Mouse (Mus musculus) intestine, embryonic 15.5 days (tissue): ENCODE measurements around the gene Lrrc56. TPM values are rescaled to one million over a fixed set of nuclear protein-coding genes. Genes with fewer than 3 reads are reported as not detected.

Experiments
- ATAC-seq: fragments of 200-750 bp; cut with Nextera tagmentation; 2 replicates; pipeline ENCODE4 v1.8.0; 2017; ENCODE audit warnings: moderate TSS enrichment, moderate library complexity
- H3K27ac ChIP-seq: fragments of 300-500 bp; sonication (generic); 2 replicates; pipeline ENCODE4 v1.5.1; 2015; ENCODE audit warnings: mild to moderate bottlenecking, inconsistent platforms
- H3K27me3 ChIP-seq: fragments of 300-500 bp; sonication (generic); replicated peaks from 2 replicates; pipeline ENCODE4 v1.6.1; 2015; ENCODE audit warnings: inconsistent platforms
- H3K36me3 ChIP-seq: fragments of 300-500 bp; sonication (generic); 2 replicates; pipeline ENCODE4 v1.6.1; 2015; ENCODE audit warnings: inconsistent platforms
- H3K4me1 ChIP-seq: fragments of 300-500 bp; sonication (generic); replicated peaks from 2 replicates; pipeline ENCODE4 v1.6.1; 2015; ENCODE audit warnings: inconsistent platforms
- H3K4me2 ChIP-seq: fragments of 300-500 bp; sonication (generic); replicated peaks from 2 replicates; pipeline ENCODE4 v1.6.1; 2015; ENCODE audit warnings: mild to moderate bottlenecking, inconsistent platforms
- H3K4me3 ChIP-seq: fragments of 300-500 bp; sonication (generic); replicated peaks from 2 replicates; pipeline ENCODE4 v1.5.1; 2015; ENCODE audit warnings: inconsistent platforms
- H3K9ac ChIP-seq: fragments of 300-500 bp; sonication (generic); 2 replicates; pipeline ENCODE4 v1.6.1; 2015; ENCODE audit warnings: inconsistent platforms
- H3K9me3 ChIP-seq: fragments of 300-500 bp; sonication (generic); 2 replicates; pipeline ENCODE4 v1.6.1; 2016; ENCODE audit warnings: inconsistent platforms
- WGBS: fragments of 180-500 bp; shearing (Covaris S2); methylation state at CpG from one replicate; pipeline ENCODE4 v1.1.7; 2015; 5-methylcytosine and 5-hydroxymethylcytosine counted together
- polyA plus RNA-seq: library from polyadenylated mRNA; unstranded; fragments of >200 nt; fragmentation: Nextera tagmentation; extraction: Ambion mirVana; gene quantifications from 2 replicates; pipeline ENCODE4 v1.2.1, GENCODE M21; 2015

The Lrrc56 gene
- polyA plus RNA-seq, 1 experiment from 2014 or later = 5.4 TPM

DNA sequence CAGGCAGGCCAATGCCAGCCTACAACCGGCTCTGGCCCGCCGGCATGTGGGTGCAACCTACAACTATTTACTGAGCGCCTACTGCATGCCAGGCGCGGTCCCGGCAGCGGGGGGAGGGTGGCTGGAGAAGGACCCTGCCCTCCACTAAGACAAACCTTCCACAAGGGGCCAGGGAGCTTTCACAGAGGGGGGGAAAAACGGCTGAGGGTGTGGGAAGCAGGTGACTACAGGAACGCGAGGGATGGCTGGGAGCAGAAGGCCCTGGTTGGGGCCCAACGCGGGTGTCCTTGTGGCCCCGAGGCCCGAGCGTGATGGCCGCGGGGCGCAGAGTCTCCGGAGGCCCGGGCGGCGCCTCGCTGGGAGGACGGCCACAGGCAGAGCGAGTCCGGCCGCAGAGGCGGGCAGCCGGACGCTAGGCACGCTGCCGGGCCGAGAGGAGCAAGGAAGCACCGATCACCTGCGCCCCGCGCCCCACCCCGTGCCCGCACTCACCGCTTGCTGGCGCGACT lies 555 bp upstream of the Lrrc56 start:
- Histone ChIP-seq H3K36me3 (peaks cover 18% of the 10 kb centered on the region), H3K9ac (peak overlapping the region; percentile 97), H3K4me2 (peak overlapping the region; percentile 90), H3K9me3 (no peaks in the 10 kb centered on the region), H3K27ac (peak overlapping the region; percentile 81), H3K27me3 (no peaks in the 10 kb centered on the region), H3K4me3 (peak overlapping the region; percentile 94), H3K4me1 (peaks cover 17% of the 10 kb centered on the region)
- peak; percentile 11; the same call in 1 of the 2 replicates for ATAC-seq
- 1% methylated on average over 27 of the region's 43 CpGs for WGBS

DNA sequence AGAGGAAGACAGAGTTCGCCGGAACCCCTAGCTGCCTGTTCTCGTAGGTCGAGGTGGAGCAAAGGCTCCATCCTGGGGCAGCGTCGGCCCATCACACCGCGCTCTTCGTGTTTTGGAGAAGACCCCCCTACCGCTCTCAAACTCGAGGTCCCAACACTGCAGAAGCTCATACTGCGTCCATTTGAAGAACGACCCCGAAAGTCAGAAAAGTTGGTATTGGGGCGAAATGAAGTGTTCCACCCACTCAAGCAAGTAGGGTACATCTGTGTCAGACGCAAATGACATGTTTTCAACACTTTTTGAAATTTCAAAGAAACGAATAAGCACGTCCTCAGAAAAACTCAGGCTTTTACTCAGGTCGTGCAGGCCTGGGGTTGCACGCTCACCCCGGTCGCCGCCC lies 452 bp downstream of the Lrrc56 start:
- Histone ChIP-seq H3K9ac (peak overlapping the region; percentile 51), H3K36me3 (peaks cover 18% of the 10 kb centered on the region), H3K4me3 (peak overlapping the region; percentile 94), H3K9me3 (no peaks in the 10 kb centered on the region), H3K4me2 (peak overlapping the region; percentile 97), H3K27ac (peak overlapping the region; percentile 88), H3K27me3 (no peaks in the 10 kb centered on the region), H3K4me1 (peaks cover 17% of the 10 kb centered on the region)
- ATAC-seq = no peak
- under 1% methylated on average over 23 of the region's 23 CpGs for WGBS

DNA sequence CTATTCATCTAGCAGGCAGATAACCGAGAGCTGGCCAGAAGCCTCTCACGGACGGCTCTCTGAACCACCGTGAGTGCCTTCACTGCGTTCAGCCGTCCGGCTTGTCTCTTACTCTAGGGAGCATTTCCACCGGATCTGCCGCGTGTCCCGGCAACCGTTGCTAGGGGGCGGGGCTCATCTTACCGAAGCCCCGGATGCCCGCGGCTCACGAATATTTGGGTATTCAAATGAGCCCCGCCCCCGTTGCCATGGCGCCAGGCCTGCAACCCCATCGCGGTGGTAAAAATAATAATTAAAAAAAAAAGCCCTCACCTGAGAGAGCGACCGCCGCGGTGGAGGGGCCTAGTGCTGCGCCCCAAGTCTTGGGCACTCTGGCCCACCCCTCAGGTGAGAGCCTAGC lies 873 bp downstream of the Lrrc56 start:
- ATAC-seq = peak; percentile 27
- peak overlapping the region; percentile 88 for H3K27ac ChIP-seq
- 0% methylated on average over 28 of the region's 28 CpGs for WGBS

DNA sequence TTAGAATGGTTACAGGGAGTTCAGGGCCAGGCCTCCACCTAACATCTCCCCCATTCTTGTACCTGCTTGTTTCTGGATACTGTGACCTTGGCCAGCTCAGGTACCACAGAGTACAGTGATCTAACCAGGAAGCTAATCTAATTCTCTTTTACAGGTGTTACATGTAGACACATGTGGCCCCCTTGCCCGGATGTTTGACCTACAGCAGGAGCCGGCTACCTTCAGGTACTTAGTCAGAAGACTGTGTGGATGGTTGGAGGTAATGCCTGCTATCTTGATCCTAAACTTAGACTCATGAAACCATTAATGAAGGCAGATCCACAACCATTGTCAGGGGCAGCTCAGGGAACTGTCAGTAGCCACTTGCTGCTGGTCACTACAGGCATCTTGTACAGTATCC lies 1.8 kb downstream of the Lrrc56 start:
- no peak overlapping the region; the same call in 1 of the 2 replicates for H3K4me2 ChIP-seq
- H3K4me1 ChIP-seq = peaks cover 17% of the 10 kb centered on the region
- 75% methylated on average over 2 of the region's 2 CpGs for WGBS
- H3K9ac ChIP-seq = no peak overlapping the region
- H3K27me3 ChIP-seq = no peaks in the 10 kb centered on the region
- H3K36me3 ChIP-seq = peaks cover 11% of the 10 kb centered on the region
- no peak overlapping the region for H3K27ac ChIP-seq
- H3K9me3 ChIP-seq = no peaks in the 10 kb centered on the region
- H3K4me3 ChIP-seq = no peak overlapping the region
- ATAC-seq = no peak

More for the DNA sequence above, 873 bp downstream of the Lrrc56 start:
- Histone ChIP-seq H3K4me2 (peak overlapping the region; percentile 97), H3K9me3 (no peaks in the 10 kb centered on the region), H3K9ac (peak overlapping the region; percentile 51), H3K36me3 (peaks cover 18% of the 10 kb centered on the region), H3K27me3 (no peaks in the 10 kb centered on the region), H3K4me3 (peak overlapping the region; percentile 94), H3K4me1 (peaks cover 17% of the 10 kb centered on the region)

DNA sequence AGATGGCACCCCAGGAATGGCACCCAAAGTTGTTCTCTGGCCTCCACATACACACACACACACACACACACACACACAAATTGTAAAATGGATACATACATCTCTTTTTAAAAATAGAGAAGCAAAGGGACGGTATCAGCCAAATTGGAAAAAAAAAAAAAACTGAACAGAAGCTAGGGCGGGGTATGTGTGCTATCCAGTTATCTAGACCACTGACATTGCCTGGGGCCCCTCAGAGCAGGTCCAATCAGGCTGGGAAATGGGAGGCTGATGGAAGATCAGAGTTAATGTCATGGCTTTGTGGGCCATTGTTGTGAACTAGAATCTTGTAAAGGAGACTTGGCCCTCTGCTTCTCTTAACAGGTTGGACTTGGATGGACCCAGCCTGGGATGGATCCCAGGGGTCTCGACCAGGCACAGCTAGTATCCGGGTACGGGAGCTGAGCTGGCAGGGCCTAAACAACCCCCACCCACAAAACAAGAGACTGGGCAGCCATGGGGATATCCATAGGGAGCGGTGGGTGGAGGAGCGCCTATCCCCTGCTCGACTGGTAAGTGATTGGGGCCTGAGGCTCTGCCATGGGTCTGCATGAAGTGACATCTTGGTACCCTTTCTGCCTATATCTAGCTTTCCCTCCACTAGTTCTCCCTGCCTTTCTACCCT lies 2.8 kb downstream of the Lrrc56 start:
- H3K27ac ChIP-seq = no peak overlapping the region
- peaks cover 17% of the 10 kb centered on the region for H3K4me1 ChIP-seq
- no peaks in the 10 kb centered on the region for H3K27me3 ChIP-seq
- WGBS = 94% methylated on average over 8 of the region's 8 CpGs
- ATAC-seq = no peak
- H3K9me3 ChIP-seq = no peaks in the 10 kb centered on the region
- no peak overlapping the region for H3K4me2 ChIP-seq
- peaks cover 3% of the 10 kb centered on the region; the same call in 1 of the 2 replicates for H3K36me3 ChIP-seq
- H3K9ac ChIP-seq = no peak overlapping the region
- H3K4me3 ChIP-seq = no peak overlapping the region

DNA sequence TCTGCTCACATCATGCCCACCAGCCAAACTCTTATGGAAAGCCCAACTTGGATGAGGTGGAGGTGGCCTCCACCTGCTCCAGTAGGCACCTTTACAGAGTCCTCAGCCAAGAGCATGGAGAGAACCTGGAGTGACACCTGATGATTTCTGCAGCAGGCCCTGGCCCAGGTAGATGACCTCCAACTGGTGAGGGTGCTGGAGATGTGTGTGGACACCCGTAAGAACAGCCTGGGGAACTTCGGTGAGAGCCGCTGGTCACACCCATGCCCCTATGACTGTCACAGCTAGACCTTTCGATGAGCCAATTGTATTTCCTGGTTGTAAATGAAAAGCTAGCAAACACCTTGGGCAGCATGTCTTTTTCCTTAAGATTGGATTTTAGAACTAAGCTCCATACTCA lies 4.2 kb downstream of the Lrrc56 start:
- H3K27ac ChIP-seq = no peak overlapping the region
- no peak overlapping the region for H3K9ac ChIP-seq
- ATAC-seq = no peak
- no peak overlapping the region for H3K4me2 ChIP-seq
- no peaks in the 10 kb centered on the region for H3K9me3 ChIP-seq
- H3K4me3 ChIP-seq = no peak overlapping the region
- H3K36me3 ChIP-seq = no peaks in the 10 kb centered on the region
- no peaks in the 10 kb centered on the region for H3K27me3 ChIP-seq
- H3K4me1 ChIP-seq = peaks cover 7% of the 10 kb centered on the region
- WGBS = 75% methylated on average over 4 of the region's 4 CpGs

DNA sequence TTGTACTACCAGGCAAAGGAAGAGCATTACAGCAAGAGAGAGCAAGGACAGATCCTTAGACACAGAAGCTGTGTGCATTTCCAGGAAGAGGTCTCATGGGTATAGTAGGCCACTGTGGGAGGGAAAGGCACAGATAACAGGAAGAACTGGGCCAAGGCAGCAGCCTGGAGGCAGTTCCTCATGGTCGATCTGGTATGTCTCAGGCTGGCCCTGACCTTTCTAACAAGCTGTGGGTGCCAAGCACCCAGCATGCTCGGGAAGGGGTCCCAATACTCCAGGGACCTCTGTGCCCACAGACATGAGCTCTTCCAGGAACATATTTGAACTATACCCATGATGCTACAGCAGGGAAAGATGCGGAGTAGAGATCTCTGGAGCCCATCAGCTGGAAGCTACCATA lies 10.6 kb downstream of the Lrrc56 start:
- 79% methylated on average over 3 of the region's 3 CpGs for WGBS
- Histone ChIP-seq H3K4me2 (no peak overlapping the region), H3K27me3 (no peaks in the 10 kb centered on the region), H3K27ac (no peak overlapping the region), H3K36me3 (no peaks in the 10 kb centered on the region), H3K9ac (no peak overlapping the region), H3K9me3 (no peaks in the 10 kb centered on the region), H3K4me3 (no peak overlapping the region), H3K4me1 (no peaks in the 10 kb centered on the region)
- ATAC-seq = no peak

DNA sequence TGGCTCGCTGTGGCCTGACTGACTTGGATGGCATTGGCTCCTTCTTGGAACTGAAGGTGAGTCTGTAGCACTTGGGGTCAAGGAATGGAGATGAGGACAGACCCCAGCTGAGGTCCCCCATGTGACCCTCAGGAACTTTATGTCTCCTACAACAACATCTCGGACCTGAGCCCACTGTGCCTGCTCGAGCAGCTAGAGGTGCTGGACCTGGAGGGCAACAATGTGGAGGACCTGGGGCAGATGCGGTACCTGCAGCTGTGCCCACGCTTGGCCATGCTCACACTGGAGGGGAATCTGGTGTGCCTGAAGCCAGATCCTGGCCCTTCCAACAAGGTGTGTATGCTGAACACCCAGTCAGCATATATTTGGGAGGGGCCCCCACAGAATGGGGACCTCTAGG lies 11.5 kb downstream of the Lrrc56 start:
- Histone ChIP-seq H3K27ac (no peak overlapping the region), H3K4me3 (no peak overlapping the region), H3K9me3 (no peaks in the 10 kb centered on the region), H3K4me1 (0 out of 2 replicates have a peak, but pooled peaks cover 6% of the 10 kb centered on the region), H3K4me2 (no peak overlapping the region), H3K27me3 (no peaks in the 10 kb centered on the region), H3K36me3 (no peaks in the 10 kb centered on the region), H3K9ac (no peak overlapping the region)
- 86% methylated on average over 5 of the region's 5 CpGs for WGBS
- ATAC-seq = no peak

DNA sequence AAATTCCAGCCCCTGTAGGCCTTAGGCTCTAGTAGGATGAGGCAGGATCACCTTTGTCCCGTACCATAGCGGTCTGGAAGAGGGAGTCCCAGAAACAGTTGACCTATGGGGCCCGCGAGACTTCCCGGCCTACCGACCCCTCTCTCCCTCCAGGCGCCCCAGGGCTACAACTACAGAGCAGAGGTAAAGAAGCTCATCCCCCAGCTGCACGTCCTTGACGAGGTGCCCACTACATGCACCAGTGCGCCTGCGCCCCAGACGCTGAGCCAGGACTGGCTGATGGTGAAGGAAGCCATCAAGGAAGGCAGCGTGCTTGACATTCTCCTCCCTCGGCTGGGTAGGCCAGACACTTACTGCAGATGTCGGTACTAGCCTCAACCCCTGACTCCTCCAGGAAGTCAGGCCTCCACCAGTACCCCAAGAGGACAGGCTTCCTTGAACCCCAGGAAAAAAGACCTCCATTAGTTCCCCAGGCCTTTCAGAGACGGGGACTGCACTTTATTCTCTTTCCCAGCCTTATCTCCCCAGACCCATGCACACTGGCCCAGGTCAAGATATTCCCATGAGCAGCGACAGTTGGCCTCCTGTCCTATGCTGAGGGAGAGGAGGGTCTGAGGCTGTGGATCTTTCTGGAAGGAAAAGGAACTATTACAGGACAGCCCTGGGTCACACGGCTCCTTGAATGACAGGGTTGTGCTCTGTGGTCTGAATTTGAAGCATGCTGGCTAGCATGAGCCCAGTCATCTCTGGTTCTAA lies 12.4 kb downstream of the Lrrc56 start:
- 93% methylated on average over 18 of the region's 18 CpGs for WGBS
- H3K9me3 ChIP-seq = no peaks in the 10 kb centered on the region
- H3K4me2 ChIP-seq = no peak overlapping the region
- H3K4me3 ChIP-seq = no peak overlapping the region
- no peaks in the 10 kb centered on the region for H3K36me3 ChIP-seq
- no peaks in the 10 kb centered on the region for H3K27me3 ChIP-seq
- no peak overlapping the region for H3K9ac ChIP-seq
- H3K4me1 ChIP-seq = 0 out of 2 replicates have a peak, but pooled peaks cover 11% of the 10 kb centered on the region
- ATAC-seq = no peak
- no peak overlapping the region for H3K27ac ChIP-seq

DNA sequence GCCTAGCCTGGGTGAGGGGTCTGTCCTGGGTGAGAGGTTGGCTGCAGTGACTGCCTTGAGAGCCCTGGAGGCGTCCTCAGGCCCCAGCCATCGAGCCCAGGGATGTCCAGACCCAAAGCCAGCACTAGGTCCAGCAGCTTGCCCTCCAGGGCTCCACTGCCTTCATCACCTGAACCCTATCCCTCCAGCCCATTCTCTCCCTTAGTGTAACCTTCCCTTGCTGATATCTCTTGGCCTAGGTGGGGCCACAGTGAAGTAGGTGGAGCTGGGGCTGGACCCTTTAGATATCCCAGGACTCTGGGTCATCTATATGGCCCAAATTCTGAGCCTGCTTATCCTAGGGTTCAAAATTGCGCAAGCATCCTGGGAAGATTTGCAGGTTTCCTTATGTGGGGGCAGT lies 15.6 kb downstream of the Lrrc56 start:
- no peaks in the 10 kb centered on the region for H3K36me3 ChIP-seq
- no peak overlapping the region for H3K4me2 ChIP-seq
- 77% methylated on average over 3 of the region's 3 CpGs for WGBS
- ATAC-seq = 0 out of 2 replicates have a peak, but pooled peaks have one; percentile 13
- H3K27me3 ChIP-seq = no peaks in the 10 kb centered on the region
- no peak overlapping the region for H3K9ac ChIP-seq
- H3K4me1 ChIP-seq = peaks cover 21% of the 10 kb centered on the region
- no peak overlapping the region for H3K4me3 ChIP-seq
- H3K9me3 ChIP-seq = no peaks in the 10 kb centered on the region
- no peak overlapping the region for H3K27ac ChIP-seq

DNA sequence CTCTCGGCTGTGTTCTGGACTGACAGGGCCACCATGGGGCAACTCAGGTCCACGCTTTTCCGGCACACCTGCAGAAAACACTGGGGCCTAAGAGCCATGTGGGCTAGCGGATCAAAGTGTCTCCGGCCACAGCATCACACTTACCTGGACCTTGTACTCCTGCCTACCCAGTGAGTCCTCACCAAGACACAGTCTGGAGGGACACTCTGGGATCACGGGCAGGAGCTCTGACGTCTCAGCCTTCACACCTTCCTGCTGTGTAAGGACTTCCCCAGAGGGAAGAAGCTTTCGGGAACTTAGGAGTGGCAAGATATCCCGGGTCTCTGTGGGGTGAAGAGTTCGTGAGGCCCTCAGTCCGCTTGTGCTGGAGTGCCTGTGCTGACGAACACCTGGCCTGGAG lies 16.2 kb downstream of the Lrrc56 start:
- Histone ChIP-seq H3K9me3 (no peaks in the 10 kb centered on the region), H3K4me2 (no peak overlapping the region), H3K9ac (no peak overlapping the region), H3K4me1 (peaks cover 24% of the 10 kb centered on the region), H3K4me3 (no peak overlapping the region), H3K27me3 (no peaks in the 10 kb centered on the region), H3K27ac (no peak overlapping the region), H3K36me3 (no peaks in the 10 kb centered on the region)
- no peak for ATAC-seq
- WGBS = 61% methylated on average over 12 of the region's 12 CpGs

DNA sequence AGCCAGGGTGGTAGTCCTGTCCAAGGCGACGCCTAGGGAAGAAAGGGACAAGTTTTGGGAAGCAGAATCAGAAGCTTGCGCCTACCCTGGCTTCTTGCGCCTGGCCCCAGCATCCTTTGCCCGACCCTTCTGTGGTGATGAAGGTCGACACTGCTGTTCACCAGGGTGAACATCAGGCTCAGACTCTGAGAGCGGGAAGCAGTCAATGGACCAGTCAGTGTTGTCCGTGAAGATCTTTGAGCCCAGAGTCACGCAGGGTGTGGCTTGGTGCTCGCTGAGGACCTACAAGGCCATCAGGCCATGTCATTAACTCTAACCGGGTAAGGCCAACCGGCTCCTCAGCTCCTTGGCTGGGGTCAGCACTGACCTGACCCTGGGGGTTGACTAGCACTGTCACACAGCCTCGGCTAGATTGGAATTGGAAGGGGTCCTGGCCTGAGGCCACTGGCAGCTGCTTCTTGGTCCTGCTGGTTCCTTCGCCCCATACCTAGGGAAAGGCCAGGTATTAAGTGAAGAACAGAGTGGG lies 16.7 kb downstream of the Lrrc56 start:
- ATAC-seq = no peak
- 81% methylated on average over 14 of the region's 14 CpGs for WGBS
- Histone ChIP-seq H3K4me3 (no peak overlapping the region), H3K9ac (no peak overlapping the region), H3K36me3 (no peaks in the 10 kb centered on the region), H3K27me3 (no peaks in the 10 kb centered on the region), H3K4me2 (no peak overlapping the region), H3K27ac (no peak overlapping the region), H3K9me3 (no peaks in the 10 kb centered on the region), H3K4me1 (peaks cover 26% of the 10 kb centered on the region)
